Mouse (Mus musculus) adrenal gland, postnatal 14 days (tissue): ENCODE data around the gene C130073F10Rik. TPM values are rescaled to one million over a fixed set of nuclear protein-coding genes. Genes with fewer than 3 reads are reported as not detected.
"Not testable (repeated sequence)": the region's sequence is repeated elsewhere in the genome, so short reads cannot be mapped to it uniquely, and the experiment has no call there.

Source experiments
- DNase-seq: peaks from one replicate; pipeline ENCODE4 v3.0.0; 2021; ENCODE audit warnings: mixed read lengths
- long read RNA-seq, 2 experiments: library from polyadenylated mRNA; stranded (forward); transcript quantifications; one replicate each; pipeline ENCODE4 v2.0.0; 2021
- total RNA-seq: library from RNA; stranded (reverse); gene quantifications from 2 replicates; pipeline ENCODE4 v1.2.3, GENCODE M21; 2021

Gene C130073F10Rik
- total RNA-seq: not detected in 2 replicates
- long read RNA-seq, experiment 1: 0 reads
- long read RNA-seq, experiment 2: 0 reads

DNA sequence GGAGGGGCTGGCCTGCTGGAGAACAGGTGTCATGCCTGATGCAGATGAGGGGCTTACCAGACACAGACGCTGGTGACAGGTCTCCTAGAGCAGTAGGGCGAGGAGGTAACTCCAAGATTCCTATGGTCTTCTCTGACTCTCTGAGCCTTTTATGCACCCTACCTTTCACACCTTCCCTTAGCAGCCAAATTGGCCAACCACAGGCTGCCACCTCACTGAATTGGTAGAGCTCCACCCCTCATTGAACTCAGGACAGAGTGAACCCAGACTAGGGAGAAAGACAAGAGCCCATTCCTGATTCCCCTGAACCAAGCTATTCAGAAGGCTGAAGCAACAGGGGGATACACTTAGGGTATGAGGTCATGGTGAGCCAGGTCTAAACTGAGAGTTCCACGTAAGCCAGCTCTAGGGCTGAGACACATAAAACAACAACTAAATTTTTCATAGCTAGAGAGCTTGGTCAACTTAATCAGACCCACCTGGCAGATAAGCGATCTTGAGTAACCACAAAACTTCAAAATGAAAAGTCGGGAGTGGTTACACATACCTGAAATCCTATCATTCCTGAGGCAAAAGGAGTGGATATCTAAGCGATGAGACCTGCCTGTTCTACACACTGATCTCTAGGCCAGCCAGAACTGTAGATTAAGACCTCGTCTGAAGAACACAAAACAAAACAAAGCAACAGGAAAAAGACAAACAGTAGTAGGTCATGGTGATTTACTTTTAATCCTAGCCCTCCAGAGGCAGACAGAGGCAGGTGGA is at the start of gene C130073F10Rik:
Gene C130073F10Rik, minus strand, starts transcription at position 134 of the 765 bp plus-strand sequence.
- DNase-seq: no peak

DNA sequence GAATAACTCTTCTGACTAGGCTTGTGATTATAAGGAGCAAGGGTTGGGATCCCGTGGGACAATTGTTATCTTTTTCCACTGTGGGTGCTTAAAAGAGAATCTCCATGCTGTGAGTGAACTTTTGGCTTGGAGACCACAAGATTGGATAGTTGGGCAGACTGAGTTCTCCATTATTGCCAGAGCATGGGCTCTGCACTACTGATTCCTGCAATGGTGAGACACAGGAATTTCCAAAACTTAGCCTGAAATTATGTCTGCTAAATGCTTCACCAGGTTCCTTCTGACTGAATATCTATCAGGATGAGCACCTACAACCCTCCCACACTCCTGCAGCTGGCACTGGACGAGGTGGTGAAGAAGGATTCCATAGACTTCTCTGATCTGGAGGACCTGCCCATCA is 46.5 kb upstream of the C130073F10Rik start, which contains the start of gene Gm12794:
Gene Gm12794, plus strand, starts transcription at position 301 of the 400 bp plus-strand sequence.
- DNase-seq: not testable (repeated sequence)

- DNase-seq: not testable (repeated sequence)
Observed at GRCm38 (mm10) chr4:101908821-101909220, 15.2 kb upstream of the C130073F10Rik start, which contains the start of gene Gm12800. Gene Gm12800 (plus strand): TSS chr4:101909121.

GRCm38 (mm10) chr4:101889377-101889776 is 4.2 kb downstream of the C130073F10Rik start:
- no peak for DNase-seq

DNA sequence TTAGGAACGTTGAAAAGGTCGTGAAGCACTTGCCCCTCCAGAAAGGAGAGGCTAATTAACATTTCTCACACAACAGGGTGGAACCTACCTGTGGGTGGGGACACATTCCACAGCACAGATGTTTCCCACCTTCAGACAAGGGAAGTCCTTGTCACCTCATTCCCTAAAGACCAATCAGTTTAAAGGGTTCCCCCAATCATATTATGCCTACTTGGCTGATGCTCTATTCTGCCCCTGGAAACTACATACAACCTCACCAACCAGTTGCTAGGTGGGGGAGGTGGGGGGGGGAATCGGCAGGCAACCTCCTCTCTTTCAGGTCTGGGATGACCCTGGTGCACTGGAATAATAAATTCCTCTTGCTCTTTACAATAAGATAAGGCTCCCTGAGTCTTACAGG is 9.9 kb downstream of the C130073F10Rik start:
- no peak for DNase-seq

- not testable (repeated sequence) for DNase-seq
Observed at GRCm38 (mm10) chr4:101875687-101876086, 17.9 kb downstream of the C130073F10Rik start.

DNA sequence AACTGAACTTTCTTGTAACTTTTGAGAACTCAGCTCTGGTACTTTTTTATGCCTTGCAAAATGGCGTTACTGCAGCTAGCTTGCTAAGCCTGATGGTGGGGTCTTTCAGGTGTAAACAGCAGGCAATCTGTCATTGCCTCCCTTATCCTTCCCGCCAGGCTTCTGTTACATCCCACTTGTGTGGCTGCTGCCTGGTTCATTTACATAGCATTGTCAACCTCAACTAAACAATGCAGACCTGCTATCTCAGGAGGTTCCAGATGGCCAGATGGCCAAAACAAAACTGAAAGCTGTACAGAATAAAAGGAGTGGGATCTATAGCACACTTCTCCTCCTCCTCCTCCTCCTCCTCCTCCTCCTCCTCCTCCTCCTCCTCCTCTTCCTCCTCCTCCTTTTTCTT is 21.6 kb downstream of the C130073F10Rik start:
- not testable (repeated sequence) for DNase-seq

GRCm38 (mm10) chr4:101862289-101862688 is 31.3 kb downstream of the C130073F10Rik start:
- DNase-seq: no peak

DNA sequence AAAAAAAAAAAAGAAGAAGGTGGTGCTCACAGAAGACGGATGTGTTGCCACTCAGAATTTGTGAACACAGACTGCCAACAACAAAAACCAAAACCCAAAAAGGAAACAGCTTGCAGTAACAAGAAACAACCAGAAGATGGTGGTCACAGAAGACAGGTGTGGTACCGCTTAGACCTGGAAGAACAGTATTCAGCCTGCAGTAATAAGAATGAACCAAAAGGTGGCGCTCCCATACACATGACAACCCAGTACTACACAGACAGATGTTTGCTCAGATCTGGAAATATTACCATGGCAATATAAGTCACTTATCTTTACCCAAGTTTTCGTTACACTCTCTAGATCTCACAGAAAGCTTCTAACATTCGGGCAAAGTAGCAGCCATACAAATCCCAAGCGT is 32.7 kb downstream of the C130073F10Rik start:
- peak; percentile 23 for DNase-seq

DNA sequence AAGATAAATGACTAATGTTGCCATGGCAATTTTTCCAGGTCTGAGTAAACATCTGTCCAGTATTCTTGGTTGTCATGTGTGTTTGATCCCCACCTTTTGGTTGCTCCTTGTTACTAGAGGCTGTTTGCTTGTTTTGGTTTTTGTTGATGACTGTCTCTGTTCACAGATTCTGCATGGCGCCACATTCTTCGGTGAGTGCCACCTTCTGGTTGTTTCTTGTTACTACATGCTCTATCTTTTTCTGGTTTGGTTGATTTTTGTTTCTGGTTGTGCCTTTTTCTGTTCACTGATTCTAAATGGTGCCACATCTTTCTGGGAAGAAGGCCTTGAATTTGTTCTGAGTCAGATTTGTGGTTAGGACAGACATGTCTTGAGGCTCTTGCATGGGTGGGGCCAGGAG is 42.7 kb downstream of the C130073F10Rik start:
- no peak for DNase-seq

GRCm38 (mm10) chr4:101843923-101844322 is 49.7 kb downstream of the C130073F10Rik start, which contains the start of gene B020004J07Rik:
Gene B020004J07Rik (minus strand): TSS chr4:101844023.
- DNase-seq: not testable (repeated sequence)

Other genes starting within 250 kb of the C130073F10Rik start
- gene Leprot, start 246.1 kb downstream of the C130073F10Rik start, total RNA-seq: 56.0 and 60.1 TPM in 2 replicates
- 16.5 and 17.0 TPM in 2 replicates for gene Lepr, start 176.4 kb downstream of the C130073F10Rik start, total RNA-seq
- gene B020004J07Rik, start 49.8 kb downstream of the C130073F10Rik start, total RNA-seq: not detected in 2 replicates
- gene Gm12800, start 15.3 kb upstream of the C130073F10Rik start, total RNA-seq: not detected in 2 replicates
- gene Gm12794, start 46.6 kb upstream of the C130073F10Rik start, total RNA-seq: not detected in 2 replicates
- not detected in 2 replicates for gene Gm12790, start 87.3 kb upstream of the C130073F10Rik start, total RNA-seq
- not detected in 2 replicates for gene Gm12789, start 92.8 kb upstream of the C130073F10Rik start, total RNA-seq
- gene Pde4b, start 193.8 kb upstream of the C130073F10Rik start, total RNA-seq: 10.2 and 14.5 TPM in 2 replicates